Mouse (Mus musculus) midbrain, embryonic 12.5 days (tissue): ENCODE results near the gene Sapcd2. TPM values are rescaled to one million over a fixed set of nuclear protein-coding genes. Genes with fewer than 3 reads are reported as not detected.
A peak's percentile ranks its signal among the peaks of the same experiment; 100 is the strongest.
"Not testable (repeated sequence)": the region's sequence is repeated elsewhere in the genome, so short reads cannot be mapped to it uniquely, and the experiment has no call there.

ENCODE experiments used
- ATAC-seq: fragments of 200-750 bp; cut with Nextera tagmentation; 2 replicates; pipeline ENCODE4 v1.8.0; 2017; ENCODE audit warnings: low read depth, moderate TSS enrichment, moderate library complexity; ENCODE audit not compliant: low FRiP score
- H3K27ac ChIP-seq: fragments of 300-500 bp; sonication (generic); replicated peaks from 2 replicates; pipeline ENCODE4 v1.5.1; 2016; ENCODE audit warnings: mild to moderate bottlenecking
- H3K27me3 ChIP-seq: fragments of 300-500 bp; sonication (generic); 2 replicates; pipeline ENCODE4 v1.6.1; 2016; ENCODE audit warnings: mild to moderate bottlenecking
- H3K36me3 ChIP-seq: fragments of 300-500 bp; sonication (generic); 2 replicates; pipeline ENCODE4 v1.6.1; 2016
- H3K4me1 ChIP-seq: fragments of 300-500 bp; sonication (generic); 2 replicates; pipeline ENCODE4 v1.6.1; 2016
- H3K4me2 ChIP-seq: fragments of 300-500 bp; sonication (generic); replicated peaks from 2 replicates; pipeline ENCODE4 v1.6.1; 2016; ENCODE audit warnings: mild to moderate bottlenecking, moderate library complexity
- H3K4me3 ChIP-seq: fragments of 300-500 bp; sonication (generic); 2 replicates; pipeline ENCODE4 v1.5.1; 2016; ENCODE audit warnings: mild to moderate bottlenecking
- H3K9ac ChIP-seq: fragments of 300-500 bp; sonication (generic); replicated peaks from 2 replicates; pipeline ENCODE4 v1.6.1; 2016; ENCODE audit warnings: mild to moderate bottlenecking, moderate library complexity
- H3K9me3 ChIP-seq: fragments of 300-500 bp; sonication (generic); 2 replicates; pipeline ENCODE4 v1.6.1; 2016; ENCODE audit warnings: mild to moderate bottlenecking
- WGBS: fragments of 180-500 bp; shearing (Covaris S2); methylation state at CpG from one replicate; pipeline ENCODE4 v1.1.7; 2016; 5-methylcytosine and 5-hydroxymethylcytosine counted together
- polyA plus RNA-seq: library from polyadenylated mRNA; unstranded; fragments of >200 nt; fragmentation: Nextera tagmentation; extraction: Ambion mirVana; gene quantifications from 2 replicates; pipeline ENCODE4 v1.2.1, GENCODE M21; 2016

Sapcd2 gene
- polyA plus RNA-seq, 1 experiment from 2014 or later = 52.3 TPM

DNA sequence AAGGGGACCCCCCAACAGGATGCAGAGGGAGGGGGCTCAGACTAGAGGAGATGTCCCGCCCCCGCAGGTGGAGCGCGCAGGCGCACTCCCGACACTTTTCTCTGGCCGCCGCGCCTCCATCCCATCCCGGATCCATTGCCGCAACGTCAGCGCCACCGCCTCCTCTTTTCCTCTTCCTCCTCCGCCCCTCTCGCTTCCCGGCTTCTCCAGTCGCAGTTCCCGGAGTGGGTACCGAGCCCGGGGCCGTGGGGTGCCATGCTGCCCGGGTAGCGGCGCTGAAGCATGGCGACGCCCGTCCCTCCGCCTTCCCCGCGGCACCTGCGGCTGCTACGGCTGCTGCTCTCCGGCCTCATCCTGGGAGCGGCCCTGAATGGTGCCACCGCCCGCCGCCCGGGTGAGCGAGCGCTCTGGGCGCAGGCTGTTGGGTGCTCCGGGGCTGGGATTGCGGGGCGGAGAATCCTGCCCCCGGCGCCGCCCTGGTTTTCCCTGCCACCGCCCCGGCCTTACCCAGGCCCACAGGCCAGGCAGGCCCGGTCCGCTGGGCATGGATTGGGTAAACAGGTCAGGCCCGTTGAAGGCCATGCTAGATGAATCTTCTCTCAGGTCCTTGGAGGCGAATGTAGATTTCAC, 31.0 kb downstream of the Sapcd2 start:
- H3K4me3 ChIP-seq = peak overlapping the region; percentile 66
- peak; percentile 77 for ATAC-seq
- H3K27me3 ChIP-seq = peaks cover 38% of the 10 kb centered on the region
- peaks cover 21% of the 10 kb centered on the region for H3K36me3 ChIP-seq
- H3K4me1 ChIP-seq = peaks cover 24% of the 10 kb centered on the region
- H3K4me2 ChIP-seq = peak overlapping the region; percentile 62
- H3K9me3 ChIP-seq = no peaks in the 10 kb centered on the region
- H3K9ac ChIP-seq = peak overlapping the region; percentile 91
- WGBS = 2% methylated on average over 54 of the region's 54 CpGs
- peak overlapping the region; percentile 85 for H3K27ac ChIP-seq

DNA sequence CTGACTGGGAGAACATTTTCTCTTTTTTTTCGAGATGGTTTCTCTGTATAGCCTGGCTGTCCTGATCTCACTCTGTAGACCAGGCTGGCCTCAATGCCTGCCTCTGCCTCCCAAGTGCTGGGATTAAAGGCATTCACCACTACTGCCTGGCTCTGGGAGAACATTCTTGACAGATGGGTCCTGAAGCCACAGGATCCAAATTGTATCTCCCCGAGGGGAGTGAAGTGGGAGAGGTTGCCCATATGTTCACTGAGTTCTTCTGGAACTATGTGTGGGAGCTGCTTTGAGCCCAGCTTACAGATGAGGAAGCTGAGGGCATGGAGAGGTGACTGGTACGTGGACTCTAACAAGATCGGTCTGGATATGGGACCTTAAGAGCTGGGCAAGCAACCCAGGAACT, 31.9 kb downstream of the Sapcd2 start:
- peak overlapping the region; percentile 62 for H3K4me2 ChIP-seq
- peaks cover 24% of the 10 kb centered on the region for H3K4me1 ChIP-seq
- no peak for ATAC-seq
- H3K4me3 ChIP-seq = peak overlapping the region; percentile 66
- peaks cover 29% of the 10 kb centered on the region for H3K36me3 ChIP-seq
- H3K27ac ChIP-seq = no peak overlapping the region
- H3K9me3 ChIP-seq = no peaks in the 10 kb centered on the region
- peaks cover 29% of the 10 kb centered on the region for H3K27me3 ChIP-seq
- 91% methylated on average over 4 of the region's 4 CpGs for WGBS
- H3K9ac ChIP-seq = peak overlapping the region; percentile 91

DNA sequence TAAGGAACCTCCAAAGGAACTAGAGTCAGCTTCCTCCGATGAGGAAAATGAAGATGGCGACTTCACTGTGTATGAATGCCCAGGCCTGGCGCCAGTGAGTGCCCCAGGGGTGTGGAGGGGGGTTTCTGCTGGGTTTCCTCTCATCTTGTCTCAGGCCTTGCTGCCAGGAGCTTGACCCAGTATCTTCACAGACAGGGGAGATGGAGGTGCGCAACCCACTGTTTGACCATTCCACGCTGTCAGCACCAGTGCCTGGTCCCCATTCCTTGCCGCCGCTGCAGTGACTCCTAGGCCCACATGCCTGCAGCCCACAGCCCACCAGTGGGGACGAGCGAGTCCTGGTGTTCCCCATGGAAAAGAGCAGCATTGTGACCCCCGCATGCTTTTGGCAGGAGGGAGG, 36.8 kb downstream of the Sapcd2 start:
- WGBS = 88% methylated on average over 10 of the region's 10 CpGs
- no peaks in the 10 kb centered on the region for H3K27me3 ChIP-seq
- ATAC-seq = no peak
- no peak overlapping the region for H3K4me3 ChIP-seq
- H3K4me2 ChIP-seq = no peak overlapping the region
- H3K9me3 ChIP-seq = no peaks in the 10 kb centered on the region
- H3K4me1 ChIP-seq = peaks cover 9% of the 10 kb centered on the region
- no peak overlapping the region for H3K9ac ChIP-seq
- no peak overlapping the region for H3K27ac ChIP-seq
- H3K36me3 ChIP-seq = peaks cover 45% of the 10 kb centered on the region

GRCm38 (mm10) chr2:25413436-25413835, 41.3 kb downstream of the Sapcd2 start:
- H3K9ac ChIP-seq, H3K27ac ChIP-seq, H3K9me3 ChIP-seq, H3K4me3 ChIP-seq, H3K27me3 ChIP-seq, H3K4me2 ChIP-seq, ATAC-seq, H3K4me1 ChIP-seq: not testable (repeated sequence)
- H3K36me3 ChIP-seq = peaks cover 22% of the 10 kb centered on the region

DNA sequence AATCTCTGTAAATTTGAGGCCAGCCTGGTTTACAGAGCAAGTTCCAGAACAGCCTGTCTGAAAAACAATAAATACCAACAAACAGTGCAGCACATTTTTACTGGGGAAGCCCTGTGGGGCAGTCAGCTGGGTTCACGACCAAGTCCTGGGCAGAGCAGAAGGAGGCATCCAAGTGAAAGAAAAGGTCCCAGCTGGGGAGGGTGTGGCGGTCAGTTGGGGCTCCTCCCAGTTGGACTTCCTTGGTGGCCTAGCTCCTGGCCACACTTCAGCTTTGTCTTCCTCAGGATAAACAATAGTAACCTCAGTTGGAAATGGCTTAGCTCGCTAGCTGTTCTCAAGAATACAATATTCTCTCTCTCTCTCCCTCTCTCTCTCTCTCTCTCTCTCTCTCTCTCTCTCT, 45.3 kb downstream of the Sapcd2 start:
- H3K27me3 ChIP-seq = peaks cover 5% of the 10 kb centered on the region; the same call in 1 of the 2 replicates
- H3K4me1 ChIP-seq = no peaks in the 10 kb centered on the region
- no peak overlapping the region for H3K4me3 ChIP-seq
- no peak overlapping the region for H3K27ac ChIP-seq
- H3K9ac ChIP-seq = no peak overlapping the region; the same call in 1 of the 2 replicates
- H3K4me2 ChIP-seq = no peak overlapping the region
- H3K9me3 ChIP-seq = no peaks in the 10 kb centered on the region
- H3K36me3 ChIP-seq = no peaks in the 10 kb centered on the region
- ATAC-seq = no peak
- WGBS = 9% methylated on average over 3 of the region's 3 CpGs

GRCm38 (mm10) chr2:25421896-25422295, 49.8 kb downstream of the Sapcd2 start:
- Histone ChIP-seq H3K4me3 (no peak overlapping the region), H3K36me3 (no peaks in the 10 kb centered on the region), H3K9ac (no peak overlapping the region), H3K4me2 (no peak overlapping the region), H3K4me1 (no peaks in the 10 kb centered on the region), H3K27ac (no peak overlapping the region), H3K9me3 (no peaks in the 10 kb centered on the region), H3K27me3 (peaks cover 43% of the 10 kb centered on the region)
- 17% methylated on average over 3 of the region's 3 CpGs for WGBS
- no peak for ATAC-seq

- ATAC-seq = no peak
- no peak within 1 kb of the TSS for H3K27ac ChIP-seq
- no peak within 1 kb of the TSS for H3K4me3 ChIP-seq
- no peaks in the 10 kb centered on the region for H3K36me3 ChIP-seq
- H3K9me3 ChIP-seq = no peaks in the 10 kb centered on the region
- no peak within 1 kb of the TSS for H3K9ac ChIP-seq
- H3K27me3 ChIP-seq = peaks cover 43% of the 10 kb centered on the region
- no peaks in the 10 kb centered on the region for H3K4me1 ChIP-seq
- 74% methylated on average over 17 of the region's 17 CpGs for WGBS
- no peak within 1 kb of the TSS for H3K4me2 ChIP-seq
These were observed 50.7 kb downstream of the Sapcd2 start, which contains the start of gene Fut7 for GRCm38 (mm10) chr2:25422587-25423410. Gene Fut7 (plus strand): TSS chr2:25423267.

GRCm38 (mm10) chr2:25423626-25424025, 51.5 kb downstream of the Sapcd2 start:
- Histone ChIP-seq H3K27me3 (peaks cover 43% of the 10 kb centered on the region), H3K4me3 (no peak overlapping the region), H3K27ac (no peak overlapping the region), H3K36me3 (no peaks in the 10 kb centered on the region), H3K9ac (no peak overlapping the region), H3K4me2 (no peak overlapping the region), H3K9me3 (no peaks in the 10 kb centered on the region), H3K4me1 (no peaks in the 10 kb centered on the region)
- no peak for ATAC-seq
- WGBS = 65% methylated on average over 1 of the region's 1 CpGs

GRCm38 (mm10) chr2:25425481-25425880, 53.4 kb downstream of the Sapcd2 start:
- H3K36me3 ChIP-seq = no peaks in the 10 kb centered on the region
- peaks cover 56% of the 10 kb centered on the region for H3K27me3 ChIP-seq

DNA sequence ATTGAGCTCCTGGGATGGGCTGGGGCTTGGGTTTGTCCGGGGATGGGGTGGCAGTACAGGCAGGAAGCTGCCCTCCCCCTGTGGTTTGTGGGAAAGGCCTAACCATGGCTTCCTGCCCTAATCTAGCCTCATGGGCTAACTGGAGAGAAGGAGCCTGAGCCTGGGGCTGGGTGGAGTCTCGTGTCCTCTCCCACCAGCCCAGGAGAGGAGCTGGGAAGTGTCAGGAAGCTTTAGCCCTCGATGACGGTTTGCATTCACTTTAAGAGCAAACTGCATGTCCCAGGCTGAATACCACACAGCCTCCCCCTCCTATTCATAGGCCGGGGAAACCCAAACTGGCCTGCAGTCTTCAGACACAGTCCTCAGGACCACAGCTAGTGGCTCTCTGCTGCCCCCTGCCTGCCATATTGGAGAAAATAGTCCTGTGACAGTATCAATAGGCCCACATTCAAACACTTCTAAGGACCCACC, 54.6 kb downstream of the Sapcd2 start:
- no peaks in the 10 kb centered on the region for H3K9me3 ChIP-seq
- no peak overlapping the region for H3K4me3 ChIP-seq
- WGBS = 36% methylated on average over 5 of the region's 5 CpGs
- no peaks in the 10 kb centered on the region for H3K36me3 ChIP-seq
- H3K27me3 ChIP-seq = peaks cover 63% of the 10 kb centered on the region
- H3K4me1 ChIP-seq = peaks cover 22% of the 10 kb centered on the region
- H3K4me2 ChIP-seq = no peak overlapping the region
- H3K27ac ChIP-seq = no peak overlapping the region
- no peak overlapping the region for H3K9ac ChIP-seq
- no peak for ATAC-seq

More at GRCm38 (mm10) chr2:25425481-25425880, 53.4 kb downstream of the Sapcd2 start:
- 59% methylated on average over 27 of the region's 27 CpGs for WGBS
- no peak overlapping the region for H3K4me2 ChIP-seq
- H3K27ac ChIP-seq = no peak overlapping the region
- peaks cover 15% of the 10 kb centered on the region for H3K4me1 ChIP-seq
- no peak overlapping the region for H3K4me3 ChIP-seq
- no peaks in the 10 kb centered on the region for H3K9me3 ChIP-seq
- no peak overlapping the region for H3K9ac ChIP-seq
- no peak for ATAC-seq

DNA sequence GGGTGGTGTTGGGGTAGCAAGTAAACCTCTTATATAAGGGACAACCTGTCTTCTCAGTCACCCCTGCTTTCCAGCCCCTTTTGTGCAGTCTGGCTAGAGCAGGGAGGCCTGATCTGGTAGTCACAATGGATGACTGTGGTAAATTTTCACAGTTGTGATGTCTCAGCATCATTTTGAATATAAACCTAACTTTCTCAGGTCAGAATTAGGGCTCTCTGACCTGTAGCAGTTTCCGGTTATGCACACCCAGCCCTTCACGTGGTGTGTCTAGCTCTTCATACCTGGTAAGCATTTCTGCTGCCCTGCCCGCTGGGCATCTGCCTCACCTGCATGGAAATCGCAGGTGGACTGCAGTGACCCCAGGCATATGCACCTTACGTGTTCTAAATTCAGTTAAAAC, 55.1 kb downstream of the Sapcd2 start:
- H3K9ac ChIP-seq = no peak overlapping the region
- no peaks in the 10 kb centered on the region for H3K9me3 ChIP-seq
- no peaks in the 10 kb centered on the region for H3K36me3 ChIP-seq
- H3K4me3 ChIP-seq = no peak overlapping the region
- 89% methylated on average over 5 of the region's 5 CpGs for WGBS
- H3K27ac ChIP-seq = no peak overlapping the region
- H3K27me3 ChIP-seq = peaks cover 63% of the 10 kb centered on the region
- H3K4me1 ChIP-seq = peaks cover 22% of the 10 kb centered on the region
- no peak for ATAC-seq
- H3K4me2 ChIP-seq = no peak overlapping the region
